Mouse (Mus musculus): Measurements from ENCODE around the gene Syne4.

- TF ChIP-seq CTCF (IDR thresholded peaks at IDR 0.05; ENCODE audit: extremely low read depth, insufficient read depth, low read length) (no peak), POLR2A (IDR thresholded peaks at IDR 0.05; ENCODE audit: extremely low read depth, insufficient read depth, low read length) (no peak)
Observed at GRCm38 (mm10) chr7:30354059-30354458, 39.5 kb downstream of the Syne4 start.

Measured in cortical plate, adult 2 months (tissue).